Mouse (Mus musculus) activated CD4-positive, CD25-positive, alpha-beta regulatory T cell, adult 4 months (primary cell): ENCODE measurements around the gene Gm8797. TPM values are rescaled to one million over a fixed set of nuclear protein-coding genes. Genes with fewer than 3 reads are reported as not detected.
"Not testable (repeated sequence)": the region's sequence is repeated elsewhere in the genome, so short reads cannot be mapped to it uniquely, and the experiment has no call there.

Experiments
- ATAC-seq: one replicate; pipeline ENCODE4 v1.8.0; 2017
- polyA plus RNA-seq, 2 experiments: library from polyadenylated mRNA; unstranded; fragments of 100-300 nt; shearing (Covaris generic); gene quantifications; one replicate each; pipeline ENCODE4 v1.2.1; 2017

The Gm8797 gene
- 100 to 1,000 TPM in 1 of 2 experiments, 10 to 100 TPM in 1; 27.4 to 385 TPM for polyA plus RNA-seq

- ATAC-seq, result not testable (repeated sequence)
Observed at GRCm38 (mm10) chr3:5750506-5750905, at the start of gene Gm8797. Gm8797 (plus strand) TSS chr3:5750806.

DNA sequence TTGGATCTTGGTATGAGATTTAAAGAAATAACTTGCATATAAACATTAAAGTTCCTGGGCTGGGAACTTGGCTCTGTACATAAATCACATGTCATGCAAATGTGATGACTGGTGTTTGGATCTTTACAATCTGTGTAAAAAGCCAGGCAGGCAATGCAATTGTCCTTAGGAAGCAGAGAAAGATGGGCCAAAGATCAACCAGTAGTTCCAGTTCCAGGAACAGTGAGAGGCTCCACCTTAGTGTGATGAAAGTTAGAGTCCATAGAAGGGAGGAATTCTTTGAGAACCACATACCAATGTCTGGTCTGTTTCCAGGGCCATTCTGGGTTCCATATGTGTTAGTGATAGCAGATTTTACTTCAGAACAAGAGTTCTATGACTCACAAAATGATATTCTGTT lies 36.1 kb upstream of the Gm8797 start:
- no peak for ATAC-seq

GRCm38 (mm10) chr3:5732931-5733330 lies 17.7 kb upstream of the Gm8797 start:
- ATAC-seq, result no peak

DNA sequence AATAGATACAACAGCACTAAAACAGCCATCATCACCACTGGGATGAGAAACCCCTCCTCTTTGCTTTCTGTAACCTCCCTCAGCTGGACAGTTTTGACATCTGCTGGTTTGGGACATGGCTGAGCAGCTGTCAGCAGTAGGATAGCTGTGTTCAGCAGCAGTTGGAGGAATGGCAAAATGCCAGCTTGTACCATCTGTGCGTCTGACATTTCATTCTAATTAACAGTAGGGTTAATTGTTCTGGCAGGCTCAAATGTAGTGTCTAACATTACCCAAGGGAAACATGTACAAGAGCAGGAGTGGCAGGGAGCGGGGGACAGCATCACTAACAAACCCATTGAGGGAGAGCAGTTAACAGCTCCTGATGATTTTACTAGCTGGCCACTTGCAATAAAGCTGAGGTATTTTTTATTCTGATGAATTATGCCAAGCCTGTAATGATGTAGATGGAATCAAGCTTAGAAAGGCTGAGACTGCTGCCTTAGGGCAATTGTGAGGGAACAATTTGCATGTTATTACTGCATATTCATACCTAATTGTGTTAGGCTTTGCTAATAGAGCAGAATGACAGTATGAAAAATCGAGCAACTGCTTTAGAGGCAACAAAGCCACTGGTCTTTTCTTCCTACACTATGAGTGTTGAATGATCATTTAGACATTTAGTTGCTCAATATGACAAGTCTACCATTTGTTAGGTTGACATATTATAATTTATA lies 4.3 kb downstream of the Gm8797 start:
- ATAC-seq, result no peak

DNA sequence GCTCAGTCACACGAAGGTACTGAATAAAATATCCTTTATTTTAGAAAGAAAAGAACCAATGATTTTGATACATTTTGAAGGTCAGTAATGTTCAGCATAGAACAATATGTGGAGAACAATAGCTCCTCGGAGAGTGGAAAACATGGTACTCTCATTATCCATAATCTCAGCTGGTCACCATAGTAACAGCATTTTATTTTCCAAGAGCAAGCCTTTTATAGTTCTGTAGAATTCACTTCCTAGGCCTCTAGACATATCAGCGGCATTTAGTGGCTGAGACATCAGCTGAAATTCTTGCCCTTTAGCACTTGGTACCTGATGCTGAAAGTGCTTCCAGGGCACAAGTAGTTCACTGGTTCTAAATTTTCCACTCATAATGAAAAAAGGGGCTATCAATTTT lies 15.7 kb downstream of the Gm8797 start:
- no peak for ATAC-seq

DNA sequence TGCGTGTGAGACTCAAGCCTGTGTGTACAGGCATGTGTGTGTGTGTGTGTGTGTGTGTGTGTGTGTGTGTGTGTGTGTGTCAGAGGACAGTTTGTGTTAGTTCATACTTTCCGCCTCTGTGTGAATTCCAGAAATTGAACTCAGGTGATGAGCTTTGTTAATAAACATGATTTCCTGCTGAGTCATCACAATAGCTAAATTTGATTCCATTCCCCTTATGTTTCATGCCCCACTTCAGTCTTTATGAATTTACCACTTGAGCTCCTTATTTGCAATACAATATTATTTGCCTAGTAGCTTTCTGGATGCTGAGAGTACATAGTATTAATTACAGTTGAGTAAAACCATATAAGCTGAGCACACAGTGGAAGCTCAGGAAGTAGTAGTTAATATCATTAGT lies 26.3 kb downstream of the Gm8797 start:
- ATAC-seq, result no peak
